Mouse (Mus musculus) central nervous system, embryonic 11.5 days (tissue): Measurements from ENCODE around the gene Zfp410. TPM values are rescaled to one million over a fixed set of nuclear protein-coding genes. Genes with fewer than 3 reads are reported as not detected.

ENCODE experiments used
- polyA plus RNA-seq: library from polyadenylated mRNA; depleted of rRNA; stranded (reverse); fragments of >200 nt; gene quantifications from 2 replicates; pipeline ENCODE4 v1.2.3, GENCODE M21; 2012; rRNA removed

Zfp410 gene
- 89.7 and 101 TPM in 2 replicates for polyA plus RNA-seq

GRCm38 (mm10) chr12:84316721-84317621 is at the start of gene Zfp410:
TSS of gene Zfp410 (plus strand) at chr12:84316852.

DNA sequence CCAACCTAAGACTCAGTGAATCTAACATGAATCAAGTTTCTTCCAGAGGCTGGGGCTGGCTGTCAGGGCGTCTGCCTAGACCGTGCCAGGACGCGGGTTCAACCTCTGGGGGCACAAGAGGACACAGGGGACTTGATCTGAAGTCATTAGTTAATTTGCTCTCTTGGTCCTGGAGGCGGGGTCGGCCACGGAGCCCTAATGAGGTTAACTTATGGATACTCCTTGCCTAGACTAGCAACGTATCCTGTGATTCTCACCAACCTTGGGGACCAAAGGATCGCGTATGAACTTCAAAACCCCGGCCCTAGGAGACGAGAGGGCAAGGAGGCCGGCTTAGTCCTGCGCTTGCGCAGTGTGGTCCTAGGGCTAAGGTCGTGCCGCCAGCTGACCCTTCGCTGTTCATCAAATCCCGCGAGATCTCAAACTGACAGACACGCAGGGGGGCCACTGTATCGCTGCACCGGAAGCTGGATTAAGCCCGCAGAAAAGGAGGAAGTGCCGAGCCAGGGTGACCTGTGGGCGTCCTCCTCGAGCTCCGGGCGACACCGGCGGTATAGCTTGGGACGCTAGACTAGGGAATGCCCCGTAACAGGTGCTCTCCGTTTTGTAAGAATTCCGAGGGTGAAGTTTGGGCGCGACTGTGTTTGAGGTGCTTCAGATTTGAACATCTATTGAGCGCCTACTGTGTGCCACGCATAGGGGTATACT is 31.6 kb upstream of the Zfp410 start, which contains the start of gene Ptgr2:
Gene Ptgr2 (plus strand): TSS at position 348 of the 708 bp plus-strand sequence.

DNA sequence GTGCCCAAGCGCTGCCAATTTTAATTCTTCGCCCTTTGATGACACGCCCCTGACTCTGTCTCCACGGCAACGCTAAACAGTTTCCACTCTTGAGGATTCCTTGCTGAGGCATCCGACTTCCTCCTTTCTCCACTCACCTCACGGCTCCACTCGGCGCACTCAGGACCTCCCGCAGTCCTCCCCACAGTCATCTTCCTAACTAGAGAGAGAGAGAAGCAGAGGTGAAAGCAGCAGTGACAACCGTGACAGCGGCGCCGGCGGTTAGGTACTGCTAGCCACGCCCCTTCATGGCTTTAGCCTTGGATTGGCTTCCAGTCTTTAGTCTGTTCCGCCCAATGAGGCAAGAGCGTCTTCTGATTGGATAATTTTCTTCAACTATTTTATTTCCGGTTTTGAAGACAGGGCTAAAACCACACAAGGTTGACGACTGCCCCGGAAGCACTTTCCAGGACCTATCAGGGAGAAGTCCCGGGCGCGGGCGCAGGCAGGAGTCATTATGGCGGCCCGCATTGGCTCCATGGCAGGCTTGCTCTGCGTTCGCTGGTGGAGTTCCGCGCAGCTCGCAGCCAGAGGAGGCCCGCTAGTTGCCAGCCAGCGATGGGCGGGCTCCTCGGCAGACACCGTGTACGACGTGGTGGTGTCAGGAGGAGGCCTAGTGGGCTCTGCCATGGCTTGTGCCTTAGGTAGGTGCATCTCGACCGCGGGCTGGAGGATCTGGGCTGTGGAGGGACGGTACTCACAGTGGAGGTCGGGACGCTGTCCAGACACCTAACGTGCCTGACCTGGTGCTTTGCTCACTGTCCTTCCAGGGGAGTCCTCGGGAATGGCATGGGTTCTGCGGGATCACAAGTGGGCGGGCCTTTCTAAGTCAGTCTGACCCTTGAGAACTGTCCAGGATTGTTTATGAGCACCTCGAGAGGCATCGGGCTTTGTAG is 45.2 kb downstream of the Zfp410 start, which contains the start of the genes Coq6 and Fam161b:
Gene Coq6 (plus strand): TSS at position 103 of the 935 bp plus-strand sequence.
Gene Fam161b (minus strand): TSS at position 279 of the 935 bp plus-strand sequence.

Other genes starting within 250 kb of the Zfp410 start
- not detected in 2 replicates for gene Acot5, start 247.5 kb upstream of the Zfp410 start, polyA plus RNA-seq
- gene Acot6, start 216.2 kb upstream of the Zfp410 start, polyA plus RNA-seq, result 2.1 and 2.7 TPM in 2 replicates
- gene Dnal1, start 202.5 kb upstream of the Zfp410 start, polyA plus RNA-seq, result 12.2 and 13.2 TPM in 2 replicates
- gene Pnma1, start 168.4 kb upstream of the Zfp410 start, polyA plus RNA-seq, result 0.93 and 2.0 TPM in 2 replicates
- gene Elmsan1, start 98.0 kb upstream of the Zfp410 start, polyA plus RNA-seq, result 8.9 and 10.4 TPM in 2 replicates
- gene Ptgr2, start 31.6 kb upstream of the Zfp410 start, polyA plus RNA-seq, result 13.6 and 23.7 TPM in 2 replicates
- gene Coq6, start 44.8 kb downstream of the Zfp410 start, polyA plus RNA-seq, result 33.5 and 43.3 TPM in 2 replicates
- 8.0 and 9.2 TPM in 2 replicates for gene Fam161b, start 45.0 kb downstream of the Zfp410 start, polyA plus RNA-seq
- gene Entpd5, start 92.2 kb downstream of the Zfp410 start, polyA plus RNA-seq, result 7.3 and 10.6 TPM in 2 replicates
- 1.4 and 1.5 TPM in 2 replicates for gene Bbof1, start 92.2 kb downstream of the Zfp410 start, polyA plus RNA-seq
- gene Rnf113a2, start 100.3 kb downstream of the Zfp410 start, polyA plus RNA-seq, result 20.2 and 37.6 TPM in 2 replicates
- gene Aldh6a1, start 134.2 kb downstream of the Zfp410 start, polyA plus RNA-seq, result 7.4 and 15.0 TPM in 2 replicates
- gene Lin52, start 134.6 kb downstream of the Zfp410 start, polyA plus RNA-seq, result 16.1 and 20.4 TPM in 2 replicates